Mouse (Mus musculus): ENCODE measurements around the gene Mark1.

DNA sequence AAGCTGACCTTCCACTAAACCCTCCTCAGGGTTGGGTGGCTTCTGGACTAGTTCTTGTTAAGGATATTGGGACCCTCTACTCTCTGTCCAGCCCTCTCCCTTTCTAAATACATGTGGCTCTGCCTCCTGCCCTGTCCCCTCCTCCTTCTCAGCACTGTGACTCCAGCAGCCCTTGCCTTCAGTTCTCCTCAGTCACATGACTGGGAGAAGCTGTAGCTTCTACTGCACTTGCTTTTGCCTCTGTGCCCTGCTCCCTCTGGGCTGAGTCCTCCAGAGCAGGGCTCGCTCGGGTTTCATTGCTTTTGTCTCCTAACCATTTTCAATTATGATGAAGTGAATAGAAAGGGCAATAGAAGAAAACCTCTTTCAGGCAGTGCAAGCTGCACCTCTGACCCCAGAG, 12.6 kb downstream of the Mark1 start:
- TF ChIP-seq CTCF (conservative IDR thresholded peaks at IDR 0.05; ENCODE audit: insufficient read depth, insufficient read length, low read depth, low read length), result no peak
- TF ChIP-seq POLR2A (IDR thresholded peaks at IDR 0.05; ENCODE audit: low read depth, low read length), result no peak
